Mouse (Mus musculus): ENCODE results near the gene Ces2g. TPM values are rescaled to one million over a fixed set of nuclear protein-coding genes. Genes with fewer than 3 reads are reported as not detected.

The Ces2g gene
- 2.5 and 15.4 TPM in 2 replicates for total RNA-seq (2017)

DNA sequence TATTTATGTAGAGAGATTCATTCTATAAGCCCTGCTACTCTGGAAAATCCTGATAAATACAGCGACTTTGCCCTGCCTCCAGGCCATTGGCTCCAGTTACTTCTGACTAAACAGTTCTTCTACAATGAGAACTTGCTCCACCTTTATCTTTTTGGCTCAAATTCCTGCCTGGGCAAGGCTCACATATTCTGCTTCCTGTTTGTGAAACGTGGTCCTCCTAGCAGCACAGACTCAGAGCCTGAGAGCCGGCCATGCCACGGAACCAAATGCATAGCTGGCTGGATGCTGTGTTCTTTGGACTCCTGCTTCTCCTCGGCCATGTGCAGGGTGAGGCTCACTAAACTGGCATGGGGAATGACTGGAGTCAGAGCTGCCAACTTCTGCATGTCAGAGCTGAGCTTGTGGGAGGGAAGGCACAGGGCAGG, at the start of gene Ces2g:
Gene Ces2g (plus strand): TSS at position 182 of the 425 bp plus-strand sequence.
- peak; percentile 17 to 63 for ATAC-seq (replicated peaks in 1 of 2; ENCODE audit: insufficient read depth in 1 of 2, low FRiP score in 2 of 2, low TSS enrichment in 1 of 2, low read depth in 1 of 2, poor library complexity in 2 of 2, severe bottlenecking in 2 of 2)

DNA sequence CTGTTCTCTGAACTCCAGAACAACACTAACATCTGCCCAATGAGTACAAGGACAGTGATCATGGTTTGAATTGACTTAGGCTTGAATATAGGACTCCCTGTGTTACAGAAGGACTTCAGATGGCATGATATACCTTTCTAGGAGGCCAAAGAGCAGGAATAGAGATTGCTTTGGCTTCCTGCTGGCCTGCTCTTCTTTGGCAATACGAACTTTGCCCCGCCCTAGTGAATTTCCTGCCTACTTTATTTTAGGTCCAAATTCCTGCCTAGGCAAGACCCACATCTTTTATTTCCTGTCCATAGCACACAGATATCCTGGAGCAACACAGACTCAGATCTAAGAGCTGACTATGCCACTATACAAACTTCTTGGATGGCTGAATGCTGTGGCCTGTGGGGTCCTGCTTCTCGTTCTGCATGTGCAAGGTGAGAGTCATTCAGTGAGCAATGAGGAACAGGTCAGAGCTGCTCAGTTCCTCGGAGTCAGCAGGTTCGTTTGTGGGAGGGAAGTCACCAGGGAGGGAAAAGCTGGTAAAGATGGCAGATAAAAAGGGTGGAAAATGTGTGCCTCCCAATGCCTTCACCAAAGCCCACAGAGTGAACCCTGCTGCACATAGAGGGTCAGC, 35.4 kb upstream of the Ces2g start, which contains the start of gene Ces2e:
Gene Ces2e (plus strand): TSS at position 289 of the 625 bp plus-strand sequence.
- ATAC-seq (replicated peaks in 1 of 2; ENCODE audit: insufficient read depth in 1 of 2, low FRiP score in 2 of 2, low TSS enrichment in 1 of 2, low read depth in 1 of 2, poor library complexity in 2 of 2, severe bottlenecking in 2 of 2) = no peak

DNA sequence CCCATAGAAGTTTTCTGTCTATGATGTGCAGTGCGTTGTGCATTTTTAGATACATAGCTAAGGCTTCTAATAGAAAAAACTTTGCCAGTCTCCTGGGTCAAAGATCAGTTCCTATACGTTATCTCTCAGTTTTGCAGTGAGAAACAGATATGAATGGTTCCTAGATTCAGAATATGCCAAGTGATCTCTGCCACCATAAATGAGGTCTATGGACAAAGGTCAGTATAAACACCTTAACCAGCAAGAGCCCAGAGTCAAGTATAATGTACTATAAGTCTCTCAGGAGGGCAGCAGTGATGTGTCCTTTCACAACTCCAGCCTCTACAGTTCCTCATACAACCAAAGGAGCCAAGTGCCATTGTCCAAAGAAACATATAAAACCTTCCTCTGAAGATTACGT, 34.2 kb upstream of the Ces2g start:
- ATAC-seq (replicated peaks in 1 of 2; ENCODE audit: insufficient read depth in 1 of 2, low FRiP score in 2 of 2, low TSS enrichment in 1 of 2, low read depth in 1 of 2, poor library complexity in 2 of 2, severe bottlenecking in 2 of 2) = no peak

GRCm38 (mm10) chr8:104944665-104945064, 16.9 kb upstream of the Ces2g start:
- no peak for ATAC-seq (replicated peaks in 1 of 2; ENCODE audit: insufficient read depth in 1 of 2, low FRiP score in 2 of 2, low TSS enrichment in 1 of 2, low read depth in 1 of 2, poor library complexity in 2 of 2, severe bottlenecking in 2 of 2)

- ATAC-seq (replicated peaks in 1 of 2; ENCODE audit: insufficient read depth in 1 of 2, low FRiP score in 2 of 2, low TSS enrichment in 1 of 2, low read depth in 1 of 2, poor library complexity in 2 of 2, severe bottlenecking in 2 of 2) = no peak
Observed at GRCm38 (mm10) chr8:104947056-104947455, 14.5 kb upstream of the Ces2g start, which contains the start of gene Ces2f. Gene Ces2f (plus strand): TSS chr8:104947356.

- ATAC-seq (replicated peaks in 1 of 2; ENCODE audit: insufficient read depth in 1 of 2, low FRiP score in 2 of 2, low TSS enrichment in 1 of 2, low read depth in 1 of 2, poor library complexity in 2 of 2, severe bottlenecking in 2 of 2) = no peak
Observed at GRCm38 (mm10) chr8:104949031-104949430, 12.5 kb upstream of the Ces2g start.

DNA sequence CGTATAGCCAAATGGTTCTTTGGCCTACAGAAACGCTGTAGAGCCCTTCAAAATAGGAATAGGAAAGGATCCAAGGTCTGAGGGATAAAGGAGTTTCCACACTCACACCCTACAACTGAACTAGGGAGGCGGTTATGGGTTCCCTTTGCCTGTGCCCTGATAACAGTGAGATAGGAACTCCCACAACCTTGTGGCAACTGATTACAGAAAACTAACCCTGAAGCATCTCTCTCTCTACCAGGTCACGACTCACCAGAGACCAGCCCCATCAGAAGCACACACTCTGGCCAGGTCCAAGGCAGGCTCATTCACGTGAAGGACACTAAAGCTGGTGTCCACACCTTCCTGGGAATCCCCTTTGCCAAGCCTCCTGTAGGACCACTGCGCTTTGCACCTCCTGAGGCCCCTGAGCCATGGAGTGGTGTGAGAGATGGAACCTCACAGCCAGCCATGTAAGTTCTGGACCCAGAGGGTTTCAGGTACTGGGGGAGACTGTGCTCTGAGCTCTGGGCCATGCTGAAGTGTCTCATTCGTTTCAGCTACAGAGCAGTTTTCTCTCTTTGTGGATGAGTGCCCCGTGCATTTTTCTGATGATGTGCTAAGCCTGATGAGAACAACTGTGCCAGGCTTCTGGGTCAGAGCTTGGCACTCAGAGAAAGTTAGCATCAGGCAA, 847 bp downstream of the Ces2g start:
- peak in 1 of 2 experiments; percentile 44; a peak in 2 of 4 replicates for ATAC-seq (replicated peaks in 1 of 2; ENCODE audit: insufficient read depth in 1 of 2, low FRiP score in 2 of 2, low TSS enrichment in 1 of 2, low read depth in 1 of 2, poor library complexity in 2 of 2, severe bottlenecking in 2 of 2)

GRCm38 (mm10) chr8:104963375-104963894, 1.9 kb downstream of the Ces2g start:
- no peak for ATAC-seq (replicated peaks in 1 of 2; ENCODE audit: insufficient read depth in 1 of 2, low FRiP score in 2 of 2, low TSS enrichment in 1 of 2, low read depth in 1 of 2, poor library complexity in 2 of 2, severe bottlenecking in 2 of 2)

GRCm38 (mm10) chr8:104984126-104984525, 22.6 kb downstream of the Ces2g start:
- ATAC-seq (replicated peaks in 1 of 2; ENCODE audit: insufficient read depth in 1 of 2, low FRiP score in 2 of 2, low TSS enrichment in 1 of 2, low read depth in 1 of 2, poor library complexity in 2 of 2, severe bottlenecking in 2 of 2) = no peak

GRCm38 (mm10) chr8:104984942-104985341, 23.4 kb downstream of the Ces2g start:
- ATAC-seq (replicated peaks in 1 of 2; ENCODE audit: insufficient read depth in 1 of 2, low FRiP score in 2 of 2, low TSS enrichment in 1 of 2, low read depth in 1 of 2, poor library complexity in 2 of 2, severe bottlenecking in 2 of 2) = no peak

GRCm38 (mm10) chr8:104998191-104998590, 36.7 kb downstream of the Ces2g start:
- ATAC-seq (replicated peaks in 1 of 2; ENCODE audit: insufficient read depth in 1 of 2, low FRiP score in 2 of 2, low TSS enrichment in 1 of 2, low read depth in 1 of 2, poor library complexity in 2 of 2, severe bottlenecking in 2 of 2) = no peak

- no peak for ATAC-seq (replicated peaks in 1 of 2; ENCODE audit: insufficient read depth in 1 of 2, low FRiP score in 2 of 2, low TSS enrichment in 1 of 2, low read depth in 1 of 2, poor library complexity in 2 of 2, severe bottlenecking in 2 of 2)
Observed at GRCm38 (mm10) chr8:104999183-104999582, 37.7 kb downstream of the Ces2g start.

DNA sequence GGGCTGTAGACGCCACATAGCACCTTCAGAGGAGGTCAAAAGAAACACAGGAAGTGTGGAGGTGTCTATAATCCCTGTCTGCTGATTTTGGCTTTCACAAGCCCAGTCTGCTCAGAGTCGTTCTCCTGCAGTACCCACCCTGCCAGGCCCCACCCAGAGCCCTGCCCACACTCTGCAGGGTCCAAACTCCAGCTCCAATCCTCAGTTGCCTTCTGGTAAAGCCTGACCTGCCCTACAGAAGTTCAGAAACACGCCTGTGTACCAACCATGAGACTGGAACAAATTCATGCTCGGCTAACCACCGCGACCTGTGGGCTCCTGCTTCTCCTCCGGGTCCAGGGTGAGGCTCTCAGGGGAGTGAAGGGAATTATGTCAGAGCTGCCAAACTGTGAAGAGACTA, 39.1 kb downstream of the Ces2g start, which contains the start of gene Ces2h:
Gene Ces2h (plus strand): TSS at position 268 of the 400 bp plus-strand sequence.
- no peak for ATAC-seq (replicated peaks in 1 of 2; ENCODE audit: insufficient read depth in 1 of 2, low FRiP score in 2 of 2, low TSS enrichment in 1 of 2, low read depth in 1 of 2, poor library complexity in 2 of 2, severe bottlenecking in 2 of 2)

DNA sequence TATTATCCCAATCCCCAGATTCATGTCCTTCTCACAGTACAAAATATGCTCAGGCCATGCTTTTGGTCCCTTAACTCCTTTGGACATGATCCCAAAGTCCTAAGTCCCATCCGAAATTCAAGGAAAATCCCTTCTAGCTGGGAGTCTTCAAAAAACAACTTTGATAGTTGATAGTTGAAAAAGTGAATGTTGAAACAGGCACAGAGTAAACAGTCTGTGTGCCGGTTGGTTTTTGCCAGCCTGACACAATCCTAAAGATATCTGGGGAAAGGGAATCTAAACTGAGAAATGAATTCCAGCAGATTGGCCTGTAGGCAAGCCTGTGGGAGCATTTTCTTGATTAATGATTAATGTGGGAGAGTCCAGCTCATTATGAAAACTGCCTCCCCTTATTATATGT, 48.5 kb downstream of the Ces2g start:
- no peak for ATAC-seq (replicated peaks in 1 of 2; ENCODE audit: insufficient read depth in 1 of 2, low FRiP score in 2 of 2, low TSS enrichment in 1 of 2, low read depth in 1 of 2, poor library complexity in 2 of 2, severe bottlenecking in 2 of 2)

- ATAC-seq (replicated peaks in 1 of 2; ENCODE audit: insufficient read depth in 1 of 2, low FRiP score in 2 of 2, low TSS enrichment in 1 of 2, low read depth in 1 of 2, poor library complexity in 2 of 2, severe bottlenecking in 2 of 2) = no peak
Observed at GRCm38 (mm10) chr8:105011136-105011535, 49.6 kb downstream of the Ces2g start.

- ATAC-seq (replicated peaks in 1 of 2; ENCODE audit: insufficient read depth in 1 of 2, low FRiP score in 2 of 2, low TSS enrichment in 1 of 2, low read depth in 1 of 2, poor library complexity in 2 of 2, severe bottlenecking in 2 of 2) = no peak
Observed at GRCm38 (mm10) chr8:105014391-105014790, 52.9 kb downstream of the Ces2g start.

All from hematopoietic stem cell, adult 5-6 weeks (primary cell).